Mouse (Mus musculus) c-Kit-positive CD71-negative TER-119-negative erythroid progenitor cells, embryonic 14.5 days (primary cell): ENCODE results near the gene Rap1gap2.
"Not testable (repeated sequence)": the region's sequence is repeated elsewhere in the genome, so short reads cannot be mapped to it uniquely, and the experiment has no call there.

Source experiments
- DNase-seq: peaks from one replicate; pipeline ENCODE4 v3.0.0-alpha.2; 2013; ENCODE audit warnings: low read depth

The Rap1gap2 gene

DNA sequence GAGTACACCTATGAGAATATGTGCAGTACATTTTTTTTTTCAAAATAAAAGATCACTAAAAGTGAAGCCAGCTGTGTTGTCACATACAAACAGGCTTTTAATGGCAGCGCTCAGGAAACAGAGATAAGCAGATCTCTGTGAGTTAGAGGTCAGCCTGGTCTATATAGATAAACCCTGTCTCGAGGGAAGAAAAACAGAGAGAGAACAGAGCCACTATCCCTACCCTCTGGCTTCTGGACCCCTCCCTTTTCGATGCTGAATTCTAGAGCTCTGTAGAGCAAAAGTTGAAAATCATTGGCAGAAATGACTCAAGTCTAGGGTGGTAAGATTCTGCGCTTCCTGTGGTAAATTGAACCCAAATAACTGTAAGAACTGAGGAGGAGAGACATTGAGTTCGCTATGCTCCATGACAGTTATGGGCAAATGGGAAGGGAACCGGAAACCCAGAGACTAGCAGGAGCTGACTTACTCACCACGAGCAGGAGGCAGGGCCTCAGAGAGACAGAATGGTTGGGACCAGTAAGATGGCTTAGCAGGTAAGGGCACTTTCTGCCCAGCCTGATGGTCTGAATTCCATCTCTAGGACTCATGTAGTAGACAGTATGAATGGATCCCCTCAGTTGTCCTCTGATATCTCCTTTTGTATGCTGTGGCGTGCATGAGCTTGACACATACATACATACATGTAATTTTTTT lies 11.4 kb upstream of the Rap1gap2 start:
- DNase-seq = peak; percentile 17

DNA sequence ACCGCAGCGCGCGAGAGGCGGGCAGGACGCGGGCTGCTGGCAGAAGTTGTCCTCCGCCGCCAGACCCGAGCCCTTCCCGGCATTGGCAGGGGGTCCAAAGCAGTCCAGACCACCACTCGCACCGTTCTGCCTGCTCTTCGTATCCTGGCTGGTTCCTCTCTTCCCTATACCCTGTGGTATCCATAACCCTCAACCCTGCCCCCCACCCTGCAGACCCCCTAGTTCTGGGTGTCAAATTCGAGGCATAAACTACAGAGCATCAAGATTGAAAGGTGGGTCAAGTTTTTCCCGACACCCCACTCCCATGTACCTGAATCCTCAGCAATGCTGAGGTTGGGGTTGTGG lies 9.2 kb upstream of the Rap1gap2 start:
- DNase-seq = no peak

GRCm38 (mm10) chr11:74619201-74619955 lies 8.7 kb upstream of the Rap1gap2 start, which contains the start of gene Ccdc92b:
Gene Ccdc92b (plus strand): TSS chr11:74619605.
- peak; percentile 62 for DNase-seq

- no peak for DNase-seq
Measured at GRCm38 (mm10) chr11:74615571-74615970, 4.9 kb upstream of the Rap1gap2 start.

GRCm38 (mm10) chr11:74613428-74613827 lies 2.7 kb upstream of the Rap1gap2 start:
- no peak for DNase-seq

DNA sequence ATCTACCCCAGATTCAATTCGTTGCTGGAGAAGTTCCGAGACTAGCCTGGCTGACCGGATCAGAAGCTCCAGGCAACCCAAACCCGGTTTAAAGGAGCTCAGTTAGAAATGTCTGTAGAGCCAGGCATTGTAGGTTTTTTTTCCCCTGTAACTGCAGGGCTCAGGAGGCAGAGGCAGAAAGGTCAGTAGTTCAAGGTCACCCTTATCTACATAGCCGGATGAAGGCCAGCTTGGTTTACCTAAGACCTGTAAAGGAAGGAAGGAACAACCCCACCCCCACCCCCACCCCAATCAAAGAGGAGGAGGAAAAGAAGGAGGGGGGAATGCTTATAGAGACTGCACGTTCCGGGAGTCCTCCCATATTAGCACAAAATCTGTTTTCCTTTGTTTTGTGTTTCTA lies 722 bp upstream of the Rap1gap2 start:
- no peak for DNase-seq

DNA sequence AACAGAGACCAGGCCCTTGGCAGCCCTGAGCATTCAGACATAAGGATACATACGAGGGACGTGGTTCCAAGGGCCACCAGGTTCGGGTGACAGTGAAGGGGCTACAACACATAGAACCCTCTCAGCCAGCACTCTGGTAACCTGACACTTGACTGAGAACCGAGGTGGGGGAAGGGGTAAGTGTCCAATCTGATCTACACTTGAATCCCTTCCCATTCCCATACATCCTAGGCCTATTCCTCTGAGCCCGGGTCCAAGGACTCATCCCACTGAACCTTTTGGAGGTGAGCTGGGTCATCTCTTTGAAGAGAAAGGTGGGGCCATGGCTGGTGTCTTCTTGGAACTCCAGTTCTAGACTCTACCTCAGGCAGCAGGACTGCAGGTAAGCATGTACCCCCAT lies 647 bp downstream of the Rap1gap2 start:
- no peak for DNase-seq

GRCm38 (mm10) chr11:74602286-74602685 lies 8.4 kb downstream of the Rap1gap2 start:
- DNase-seq = no peak

- no peak for DNase-seq
Measured at GRCm38 (mm10) chr11:74597990-74598337, 12.8 kb downstream of the Rap1gap2 start.

- no peak for DNase-seq
Measured at GRCm38 (mm10) chr11:74597283-74597989, 13.3 kb downstream of the Rap1gap2 start.

GRCm38 (mm10) chr11:74592246-74592645 lies 18.5 kb downstream of the Rap1gap2 start:
- DNase-seq = no peak

GRCm38 (mm10) chr11:74590691-74591090 lies 20.0 kb downstream of the Rap1gap2 start:
- no peak for DNase-seq

DNA sequence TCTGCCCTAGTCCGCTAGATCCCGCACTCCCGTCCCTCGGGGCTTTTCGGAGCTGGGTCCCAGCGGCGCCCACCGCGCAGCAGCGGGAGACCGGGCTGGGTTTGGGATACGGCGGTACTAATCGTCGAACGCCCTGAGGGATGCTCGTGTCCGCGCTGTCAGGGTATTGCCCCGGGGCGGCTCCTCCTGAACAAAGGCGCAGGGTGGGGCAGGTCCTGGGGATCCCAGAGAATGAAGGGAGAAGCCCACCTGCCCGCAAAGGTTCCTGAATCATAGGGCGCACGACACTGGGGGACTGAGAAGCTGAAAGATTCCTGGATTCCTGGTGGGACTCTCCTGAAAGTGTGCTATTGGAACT lies 20.5 kb downstream of the Rap1gap2 start:
- DNase-seq = no peak

DNA sequence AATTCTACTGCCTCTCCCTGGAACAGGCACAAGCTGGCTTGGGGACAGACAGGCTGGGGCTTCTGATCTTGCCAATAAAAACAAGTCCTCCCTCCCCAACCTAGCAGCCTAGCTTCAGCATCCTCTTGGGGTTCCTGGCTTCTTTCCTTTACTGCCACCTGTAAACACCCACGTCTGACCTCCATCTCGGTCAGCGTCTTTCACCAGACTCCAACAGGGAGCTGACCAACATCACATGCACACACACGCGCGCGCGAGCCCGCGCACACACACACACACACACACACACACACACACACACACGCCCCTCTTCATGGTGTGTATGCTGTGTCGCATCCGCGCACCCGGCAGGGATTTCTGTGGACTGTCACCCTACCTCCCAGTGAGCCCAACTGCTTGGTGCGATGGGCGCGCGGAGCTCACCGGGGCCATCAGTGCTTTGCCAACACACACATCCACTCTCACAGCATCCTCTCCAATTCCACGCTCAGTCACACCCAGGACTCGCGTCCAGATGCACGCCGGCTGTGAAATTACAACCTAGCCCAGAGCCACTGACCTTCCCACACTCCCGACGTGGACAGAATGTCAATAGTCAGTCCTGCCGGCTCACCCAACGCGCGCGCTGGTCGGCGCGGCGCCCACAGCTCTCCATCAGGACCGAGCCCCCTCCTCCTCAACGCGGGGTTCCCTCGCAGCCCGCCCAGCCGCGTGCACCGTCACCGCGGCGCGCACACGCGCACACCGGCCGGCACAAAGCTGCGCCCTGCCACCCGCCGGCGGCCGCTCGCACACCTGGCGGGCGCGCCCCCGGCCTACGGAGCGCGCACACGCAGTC lies 21.1 kb downstream of the Rap1gap2 start:
- DNase-seq = no peak

GRCm38 (mm10) chr11:74586401-74586800 lies 24.3 kb downstream of the Rap1gap2 start:
- no peak for DNase-seq

- no peak for DNase-seq
Measured at GRCm38 (mm10) chr11:74584946-74585723, 25.6 kb downstream of the Rap1gap2 start.

- DNase-seq = no peak
Measured at GRCm38 (mm10) chr11:74583824-74584349, 26.8 kb downstream of the Rap1gap2 start.

DNA sequence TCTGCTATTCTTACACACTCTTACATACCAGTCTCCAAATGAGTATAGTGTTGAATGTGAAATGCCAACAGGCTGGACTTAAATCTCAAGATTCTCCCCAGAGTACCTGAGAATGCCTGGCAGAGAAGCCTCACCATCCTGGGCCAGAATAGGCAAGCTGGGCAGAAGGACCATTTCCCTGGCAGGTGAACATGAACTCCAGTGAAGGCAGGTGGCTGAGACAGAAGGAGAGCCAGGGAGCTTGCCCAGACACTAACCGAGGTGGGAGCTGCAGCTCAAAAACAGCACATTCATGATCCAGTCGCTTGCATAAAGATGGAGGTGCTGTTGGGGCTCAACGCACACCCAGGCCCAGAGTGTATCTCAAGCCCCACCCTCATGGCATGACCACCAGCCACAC lies 28.3 kb downstream of the Rap1gap2 start:
- no peak for DNase-seq

DNA sequence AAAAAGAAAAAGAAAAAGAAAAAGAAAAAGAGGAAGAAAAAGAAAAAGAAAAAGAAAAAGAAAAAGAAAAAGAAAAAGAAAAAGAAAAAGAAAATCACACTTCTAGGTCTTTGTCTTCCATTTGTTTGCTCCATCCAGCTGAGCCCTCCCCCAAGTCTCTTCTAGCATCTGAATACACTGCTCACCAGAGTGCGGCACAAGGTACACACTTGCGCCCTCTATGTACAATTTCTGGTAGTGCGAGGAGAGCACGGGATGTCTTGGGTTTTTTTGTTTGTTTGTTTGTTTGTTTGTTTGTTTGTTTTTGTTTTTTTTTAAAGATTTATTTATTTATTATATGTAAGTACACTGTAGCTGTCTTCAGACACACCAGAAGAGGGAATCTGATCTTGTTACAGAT lies 29.4 kb downstream of the Rap1gap2 start:
- not testable (repeated sequence) for DNase-seq

DNA sequence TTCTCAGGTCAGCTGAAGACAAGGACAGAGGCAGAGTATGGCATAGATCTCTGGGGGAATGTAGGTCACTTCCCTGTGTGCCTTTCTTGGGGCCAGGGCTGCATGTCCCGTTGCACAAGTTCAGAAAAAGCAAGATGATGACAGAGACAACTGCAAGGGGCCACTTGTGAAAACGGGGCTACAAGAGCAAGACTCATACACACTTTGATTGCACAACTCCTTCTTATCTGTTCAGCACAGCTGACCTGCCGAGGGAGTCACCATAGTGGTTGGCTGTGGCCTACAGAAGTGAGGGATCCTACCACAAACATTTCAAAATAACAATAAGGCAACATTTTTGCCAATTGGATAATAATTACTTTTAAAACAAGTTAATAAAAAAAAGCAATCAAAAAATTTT lies 33.6 kb downstream of the Rap1gap2 start:
- DNase-seq = peak; percentile 56

- DNase-seq = no peak
Measured at GRCm38 (mm10) chr11:74575940-74576339, 34.8 kb downstream of the Rap1gap2 start.
